Mouse (Mus musculus) large intestine, adult 2 months (tissue): ENCODE measurements around the gene Dll1. TPM values are rescaled to one million over a fixed set of nuclear protein-coding genes. Genes with fewer than 3 reads are reported as not detected.
A peak's percentile ranks its signal among the peaks of the same experiment; 100 is the strongest.

ENCODE experiments used
- DNase-seq: peaks from one replicate; pipeline ENCODE4 v3.0.0-alpha.2; 2012; ENCODE audit warnings: low read depth, low spot score
- WGBS: fragments of 180-500 bp; shearing (Covaris S2); methylation state at CpG from one replicate; pipeline ENCODE4 v1.1.7; 2018; 5-methylcytosine and 5-hydroxymethylcytosine counted together
- polyA plus RNA-seq: library from polyadenylated mRNA; depleted of rRNA; stranded (reverse); fragments of >200 nt; gene quantifications from 2 replicates; pipeline ENCODE4 v1.2.3, GENCODE M21; 2012; rRNA removed

Dll1 gene
- 20.8 and 35.9 TPM in 2 replicates for polyA plus RNA-seq

GRCm38 (mm10) chr17:15376494-15377181, at the start of gene Dll1:
TSS of gene Dll1 (minus strand) at chr17:15376872.
- DNase-seq = no peak

GRCm38 (mm10) chr17:15425931-15426330, 49.3 kb upstream of the Dll1 start:
- no peak for DNase-seq
- 89% methylated on average over 3 of the region's 3 CpGs for WGBS

More at GRCm38 (mm10) chr17:15376494-15377181, at the start of gene Dll1:
- 2% methylated on average over 36 of the region's 36 CpGs for WGBS

GRCm38 (mm10) chr17:15423080-15423765, 46.6 kb upstream of the Dll1 start:
- WGBS = 75% methylated on average over 8 of the region's 8 CpGs
- no peak for DNase-seq

GRCm38 (mm10) chr17:15422666-15423065, 46.0 kb upstream of the Dll1 start:
- WGBS = 97% methylated on average over 9 of the region's 9 CpGs
- no peak for DNase-seq

GRCm38 (mm10) chr17:15421446-15421845, 44.8 kb upstream of the Dll1 start:
- WGBS = 94% methylated on average over 6 of the region's 6 CpGs
- DNase-seq = no peak

GRCm38 (mm10) chr17:15420021-15420603, 43.4 kb upstream of the Dll1 start:
- DNase-seq = no peak
- 82% methylated on average over 8 of the region's 8 CpGs for WGBS

GRCm38 (mm10) chr17:15419534-15419933, 42.9 kb upstream of the Dll1 start:
- 91% methylated on average over 8 of the region's 8 CpGs for WGBS
- DNase-seq = no peak

- DNase-seq = no peak
- WGBS = 91% methylated on average over 12 of the region's 12 CpGs
These were observed 40.0 kb upstream of the Dll1 start for GRCm38 (mm10) chr17:15416596-15417215.

GRCm38 (mm10) chr17:15410861-15411260, 34.2 kb upstream of the Dll1 start:
- DNase-seq = no peak
- 100% methylated on average over 1 of the region's 1 CpGs for WGBS

GRCm38 (mm10) chr17:15409261-15409660, 32.6 kb upstream of the Dll1 start:
- 90% methylated on average over 10 of the region's 10 CpGs for WGBS
- DNase-seq = no peak

GRCm38 (mm10) chr17:15406576-15406975, 29.9 kb upstream of the Dll1 start:
- WGBS = 67% methylated on average over 2 of the region's 2 CpGs
- DNase-seq = no peak

GRCm38 (mm10) chr17:15401716-15402115, 25.0 kb upstream of the Dll1 start:
- DNase-seq = no peak
- WGBS = 96% methylated on average over 17 of the region's 17 CpGs

GRCm38 (mm10) chr17:15395997-15396675, 19.5 kb upstream of the Dll1 start, which contains the start of gene Fam120b:
TSS of gene Fam120b (plus strand) at chr17:15396202.
- peak; percentile 96 for DNase-seq
- WGBS = under 1% methylated on average over 31 of the region's 31 CpGs

GRCm38 (mm10) chr17:15389356-15389755, 12.7 kb upstream of the Dll1 start:
- no peak for DNase-seq
- WGBS = 37% methylated on average over 8 of the region's 8 CpGs

GRCm38 (mm10) chr17:15388892-15389291, 12.2 kb upstream of the Dll1 start:
- WGBS = 27% methylated on average over 4 of the region's 4 CpGs
- no peak for DNase-seq

- 96% methylated on average over 5 of the region's 5 CpGs for WGBS
- DNase-seq = no peak
These were observed 6.7 kb upstream of the Dll1 start for GRCm38 (mm10) chr17:15383360-15383759.

GRCm38 (mm10) chr17:15381869-15382660, 5.4 kb upstream of the Dll1 start:
- DNase-seq = no peak

GRCm38 (mm10) chr17:15381092-15381860, 4.6 kb upstream of the Dll1 start:
- WGBS = 25% methylated on average over 22 of the region's 22 CpGs
- DNase-seq = no peak

More at GRCm38 (mm10) chr17:15381869-15382660, 5.4 kb upstream of the Dll1 start:
- whole genome bisulfite sequencing = 66% methylated on average over 7 of the region's 7 CpGs
